Mouse (Mus musculus) cerebellum, postnatal 36 days (tissue): Measurements from ENCODE around the gene Pik3cd.

Experiments
- DNase-seq, 2 experiments: peaks; one replicate each; pipeline ENCODE4 v3.0.0; 2021 to 2022; ENCODE audit warnings: mixed read lengths in 2 of 2

Pik3cd gene

GRCm38 (mm10) chr4:149688861-149689260 lies 13.5 kb downstream of the Pik3cd start:
- no peak for DNase-seq

- DNase-seq = no peak
Observed at GRCm38 (mm10) chr4:149684841-149685623, 17.3 kb downstream of the Pik3cd start.

- DNase-seq = no peak
Observed at GRCm38 (mm10) chr4:149683875-149684274, 18.5 kb downstream of the Pik3cd start.

GRCm38 (mm10) chr4:149679056-149679770 lies 23.2 kb downstream of the Pik3cd start:
- no peak for DNase-seq

- no peak for DNase-seq
Observed at GRCm38 (mm10) chr4:149678006-149678405, 24.4 kb downstream of the Pik3cd start.

GRCm38 (mm10) chr4:149675378-149676261 lies 26.8 kb downstream of the Pik3cd start:
- peak; percentile 72 to 84 for DNase-seq

- DNase-seq = no peak
Observed at GRCm38 (mm10) chr4:149674814-149675377, 27.5 kb downstream of the Pik3cd start.

GRCm38 (mm10) chr4:149672747-149673146 lies 29.6 kb downstream of the Pik3cd start:
- no peak for DNase-seq

- no peak for DNase-seq
Observed at GRCm38 (mm10) chr4:149671175-149671574, 31.2 kb downstream of the Pik3cd start.

GRCm38 (mm10) chr4:149665692-149666090 lies 36.7 kb downstream of the Pik3cd start:
- no peak for DNase-seq

GRCm38 (mm10) chr4:149665016-149665691 lies 37.2 kb downstream of the Pik3cd start:
- no peak for DNase-seq

- DNase-seq = no peak
Observed at GRCm38 (mm10) chr4:149663849-149664503, 38.4 kb downstream of the Pik3cd start.

- DNase-seq = no peak
Observed at GRCm38 (mm10) chr4:149661967-149662589, 40.3 kb downstream of the Pik3cd start.

GRCm38 (mm10) chr4:149660598-149660997 lies 41.8 kb downstream of the Pik3cd start:
- DNase-seq = no peak

GRCm38 (mm10) chr4:149659495-149660116 lies 42.8 kb downstream of the Pik3cd start:
- DNase-seq = no peak

GRCm38 (mm10) chr4:149657858-149658416 lies 44.4 kb downstream of the Pik3cd start:
- no peak for DNase-seq

- DNase-seq = peak; percentile 47
Observed at GRCm38 (mm10) chr4:149654232-149654631, 48.1 kb downstream of the Pik3cd start.

- peak; percentile 78 to 82 for DNase-seq
Observed at GRCm38 (mm10) chr4:149650493-149651193, 51.7 kb downstream of the Pik3cd start.

GRCm38 (mm10) chr4:149648031-149648805 lies 54.2 kb downstream of the Pik3cd start:
- DNase-seq = no peak
